Mouse (Mus musculus) embryonic facial prominence, embryonic 15.5 days (tissue): ENCODE results near the gene Soga3. TPM values are rescaled to one million over a fixed set of nuclear protein-coding genes. Genes with fewer than 3 reads are reported as not detected.

ENCODE experiments used
- ATAC-seq: fragments of 200-750 bp; cut with Nextera tagmentation; 2 replicates; pipeline ENCODE4 v1.8.0; 2017; ENCODE audit warnings: low read depth, moderate TSS enrichment; ENCODE audit not compliant: insufficient number of reproducible peaks, low FRiP score, low TSS enrichment
- H3K27ac ChIP-seq: fragments of 300-500 bp; sonication (generic); replicated peaks from 2 replicates; pipeline ENCODE4 v1.5.1; 2015; ENCODE audit warnings: mild to moderate bottlenecking, inconsistent platforms
- H3K27me3 ChIP-seq: fragments of 300-500 bp; sonication (generic); 2 replicates; pipeline ENCODE4 v1.6.1; 2015; ENCODE audit warnings: inconsistent platforms
- H3K36me3 ChIP-seq: fragments of 300-500 bp; sonication (generic); 2 replicates; pipeline ENCODE4 v1.6.1; 2015; ENCODE audit warnings: mild to moderate bottlenecking, inconsistent platforms
- H3K4me1 ChIP-seq: fragments of 300-500 bp; sonication (generic); 2 replicates; pipeline ENCODE4 v1.6.1; 2015; ENCODE audit warnings: inconsistent platforms
- H3K4me2 ChIP-seq: fragments of 300-500 bp; sonication (generic); replicated peaks from 2 replicates; pipeline ENCODE4 v1.6.1; 2015; ENCODE audit warnings: mild to moderate bottlenecking, inconsistent platforms
- H3K4me3 ChIP-seq: fragments of 300-500 bp; sonication (generic); replicated peaks from 2 replicates; pipeline ENCODE4 v1.5.1; 2015; ENCODE audit warnings: mild to moderate bottlenecking, inconsistent platforms
- H3K9ac ChIP-seq: fragments of 300-500 bp; sonication (generic); 2 replicates; pipeline ENCODE4 v1.6.1; 2015; ENCODE audit warnings: inconsistent platforms
- H3K9me3 ChIP-seq: fragments of 300-500 bp; sonication (generic); replicated peaks from 2 replicates; pipeline ENCODE4 v1.6.1; 2016; ENCODE audit warnings: inconsistent platforms
- WGBS: fragments of 180-500 bp; shearing (Covaris S2); methylation state at CpG from one replicate; pipeline ENCODE4 v1.1.7; 2015; 5-methylcytosine and 5-hydroxymethylcytosine counted together
- polyA plus RNA-seq: library from polyadenylated mRNA; unstranded; fragments of >200 nt; fragmentation: Nextera tagmentation; extraction: Ambion mirVana; gene quantifications from 2 replicates; pipeline ENCODE4 v1.2.1, GENCODE M21; 2015

The Soga3 gene
- polyA plus RNA-seq, 1 experiment from 2014 or later = 4.7 TPM

DNA sequence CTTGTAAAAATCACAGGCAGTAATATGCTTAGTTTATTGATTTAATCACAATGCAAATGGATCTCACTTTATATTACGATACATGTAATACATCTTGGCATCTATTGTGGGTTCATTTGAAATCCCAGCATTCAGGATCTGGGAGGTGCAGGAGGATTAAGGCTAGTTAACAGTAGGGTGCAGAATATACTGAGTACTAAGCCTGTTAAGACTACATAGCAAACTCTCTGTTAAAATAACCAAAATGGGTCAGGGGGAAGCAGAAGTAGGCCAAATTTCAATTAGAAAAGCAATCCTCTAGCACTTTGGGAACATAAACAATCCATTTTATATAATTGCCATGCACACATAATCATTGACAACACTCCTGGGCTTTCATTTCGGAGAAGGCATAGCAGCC, 30.1 kb downstream of the Soga3 start:
- no peak for ATAC-seq
- no peak overlapping the region for H3K27ac ChIP-seq
- WGBS = 83% methylated on average over 2 of the region's 2 CpGs
- H3K27me3 ChIP-seq = no peaks in the 10 kb centered on the region
- no peak overlapping the region for H3K4me2 ChIP-seq
- H3K9me3 ChIP-seq = no peaks in the 10 kb centered on the region
- no peak overlapping the region for H3K4me3 ChIP-seq
- no peaks in the 10 kb centered on the region for H3K36me3 ChIP-seq
- no peak overlapping the region for H3K9ac ChIP-seq
- H3K4me1 ChIP-seq = no peaks in the 10 kb centered on the region

DNA sequence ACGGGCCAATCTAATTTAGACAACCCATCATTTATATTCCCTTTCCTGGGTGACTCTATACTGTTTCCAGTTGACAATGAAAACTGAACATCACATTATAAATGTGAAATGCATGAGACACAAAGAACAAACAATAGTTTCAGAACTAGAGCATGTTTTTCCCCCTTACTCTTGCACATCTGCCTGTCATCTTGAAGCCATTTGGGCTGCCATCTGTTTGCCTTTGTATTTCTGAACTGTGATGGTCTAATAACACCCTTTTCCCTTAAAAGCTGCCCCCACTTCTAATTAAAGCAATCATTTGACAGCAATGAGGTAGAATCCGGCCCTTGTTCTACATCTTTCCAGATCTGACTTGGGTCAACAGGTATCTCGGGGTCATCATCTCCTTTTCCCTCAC, 32.0 kb downstream of the Soga3 start:
- Histone ChIP-seq H3K4me1 (no peaks in the 10 kb centered on the region), H3K36me3 (no peaks in the 10 kb centered on the region)
- 45% methylated on average over 3 of the region's 3 CpGs for WGBS

DNA sequence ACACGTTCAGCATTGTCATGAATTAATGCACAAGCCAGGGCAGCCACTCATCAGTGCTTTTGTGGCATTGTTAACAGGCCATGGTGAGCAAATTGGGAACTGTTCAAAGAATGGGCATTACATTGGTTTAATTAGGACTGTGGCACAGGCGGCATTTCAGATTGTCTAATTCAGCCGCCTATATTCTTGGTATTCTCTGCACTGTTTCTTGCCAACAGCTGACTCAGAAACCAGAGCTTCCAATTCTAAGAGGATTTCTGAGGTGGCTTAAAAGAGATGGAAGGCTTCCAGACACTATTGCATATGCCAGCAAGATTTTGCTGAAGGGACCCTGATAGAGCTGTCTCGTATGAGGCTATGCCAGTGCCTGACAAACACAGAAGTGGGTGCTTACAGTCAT, 33.2 kb downstream of the Soga3 start:
- WGBS = 78% methylated on average over 4 of the region's 4 CpGs
- H3K27me3 ChIP-seq = no peaks in the 10 kb centered on the region
- no peaks in the 10 kb centered on the region for H3K4me1 ChIP-seq
- no peaks in the 10 kb centered on the region for H3K36me3 ChIP-seq
- H3K9ac ChIP-seq = no peak overlapping the region
- ATAC-seq = no peak
- H3K27ac ChIP-seq = no peak overlapping the region
- no peak overlapping the region for H3K4me2 ChIP-seq
- no peaks in the 10 kb centered on the region for H3K9me3 ChIP-seq
- H3K4me3 ChIP-seq = no peak overlapping the region

More for the DNA sequence above, 32.0 kb downstream of the Soga3 start:
- Histone ChIP-seq H3K4me3 (no peak overlapping the region), H3K9ac (no peak overlapping the region), H3K27me3 (no peaks in the 10 kb centered on the region), H3K4me2 (no peak overlapping the region), H3K27ac (no peak overlapping the region), H3K9me3 (no peaks in the 10 kb centered on the region)
- no peak for ATAC-seq

DNA sequence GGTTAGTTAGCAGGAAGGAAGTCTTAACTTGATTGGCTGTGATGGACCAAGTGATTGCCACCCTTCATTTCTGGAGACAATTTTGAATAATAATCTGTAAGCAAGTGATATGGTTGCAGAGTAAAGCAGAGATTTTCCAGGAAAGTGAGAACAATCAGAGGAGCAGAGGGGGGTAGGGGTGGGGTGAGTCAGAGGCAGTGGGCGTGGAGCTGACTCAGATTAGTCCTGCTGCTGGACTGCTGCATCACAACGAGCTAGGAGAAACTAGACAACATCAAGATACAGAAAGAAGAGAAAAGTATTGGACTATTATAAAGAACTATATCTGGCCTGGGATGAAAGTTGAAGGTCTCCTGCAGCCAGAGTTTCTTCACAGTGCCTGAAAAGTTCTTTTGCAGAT, 34.4 kb downstream of the Soga3 start:
- H3K27me3 ChIP-seq = no peaks in the 10 kb centered on the region
- H3K36me3 ChIP-seq = no peaks in the 10 kb centered on the region
- no peaks in the 10 kb centered on the region for H3K4me1 ChIP-seq
- H3K9ac ChIP-seq = no peak overlapping the region
- 34% methylated on average over 2 of the region's 2 CpGs for WGBS
- H3K4me2 ChIP-seq = no peak overlapping the region
- no peak for ATAC-seq
- no peaks in the 10 kb centered on the region for H3K9me3 ChIP-seq
- no peak overlapping the region for H3K27ac ChIP-seq
- H3K4me3 ChIP-seq = no peak overlapping the region

DNA sequence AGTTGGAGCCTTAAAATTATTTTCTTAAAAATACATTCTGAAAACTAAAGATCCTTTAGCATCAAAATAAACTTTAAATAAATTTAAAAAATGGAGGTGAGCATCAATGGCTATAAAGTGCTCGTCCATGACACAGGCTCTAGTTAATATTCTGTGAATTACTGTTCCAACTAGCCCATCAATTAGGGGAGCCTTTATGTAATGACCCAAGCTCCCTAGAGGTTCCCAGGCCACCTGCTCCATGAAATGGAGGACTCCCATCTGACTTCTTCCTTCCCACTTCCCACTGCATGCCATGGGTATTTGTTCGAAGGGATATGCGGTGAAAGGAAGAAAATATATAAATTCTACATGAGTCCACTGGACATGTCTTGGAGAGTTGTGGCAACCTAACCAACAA, 36.6 kb downstream of the Soga3 start:
- Histone ChIP-seq H3K27me3 (no peaks in the 10 kb centered on the region), H3K9ac (no peak overlapping the region), H3K36me3 (no peaks in the 10 kb centered on the region), H3K4me1 (no peaks in the 10 kb centered on the region), H3K27ac (no peak overlapping the region), H3K9me3 (no peaks in the 10 kb centered on the region), H3K4me3 (no peak overlapping the region), H3K4me2 (no peak overlapping the region)
- ATAC-seq = no peak
- 90% methylated on average over 3 of the region's 3 CpGs for WGBS

DNA sequence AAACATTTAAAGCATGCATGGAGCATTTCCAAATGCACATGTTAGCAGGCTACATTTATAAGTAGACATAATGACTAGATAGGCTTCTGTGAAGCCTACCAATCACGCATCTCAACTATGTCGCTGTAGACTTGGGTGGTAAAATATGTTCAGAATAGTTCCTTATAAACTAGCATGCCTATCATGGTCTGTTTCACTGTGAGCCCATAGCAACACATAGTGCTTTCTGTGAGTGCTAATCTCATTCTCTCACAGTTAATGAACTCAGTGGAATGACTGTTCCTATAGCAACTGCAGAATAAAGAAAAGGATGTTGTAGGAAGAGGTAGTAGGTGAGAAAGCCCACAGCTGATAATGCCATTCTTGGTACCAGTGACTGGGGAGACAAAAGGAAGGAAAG, 37.4 kb downstream of the Soga3 start:
- no peak overlapping the region for H3K9ac ChIP-seq
- no peak overlapping the region for H3K27ac ChIP-seq
- H3K9me3 ChIP-seq = no peaks in the 10 kb centered on the region
- WGBS = 82% methylated on average over 2 of the region's 2 CpGs
- H3K4me2 ChIP-seq = no peak overlapping the region
- no peaks in the 10 kb centered on the region for H3K36me3 ChIP-seq
- no peak for ATAC-seq
- H3K27me3 ChIP-seq = no peaks in the 10 kb centered on the region
- H3K4me1 ChIP-seq = no peaks in the 10 kb centered on the region
- no peak overlapping the region for H3K4me3 ChIP-seq

DNA sequence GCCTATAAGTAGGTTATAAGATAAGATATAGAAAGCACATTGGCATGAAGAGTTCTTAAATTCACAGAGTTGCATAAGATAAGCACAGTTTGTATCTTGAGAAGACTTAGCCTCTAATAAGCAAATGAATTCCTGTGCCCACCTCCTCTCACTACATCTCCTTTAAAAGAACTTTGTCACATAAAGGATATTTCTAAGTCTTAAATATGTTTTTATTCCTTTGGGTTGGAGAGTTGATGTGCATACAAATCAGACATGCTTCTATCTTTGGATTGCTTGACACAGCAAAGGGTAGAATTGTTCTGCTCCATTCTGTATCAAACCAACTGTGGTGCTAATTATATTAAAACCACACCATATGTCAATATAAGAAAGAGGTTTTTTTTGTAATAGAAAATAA, 50.1 kb downstream of the Soga3 start:
- Histone ChIP-seq H3K4me3 (no peak overlapping the region), H3K4me1 (no peaks in the 10 kb centered on the region), H3K27me3 (no peaks in the 10 kb centered on the region), H3K9me3 (no peaks in the 10 kb centered on the region), H3K9ac (no peak overlapping the region), H3K36me3 (no peaks in the 10 kb centered on the region), H3K27ac (no peak overlapping the region), H3K4me2 (no peak overlapping the region)
- no peak for ATAC-seq

DNA sequence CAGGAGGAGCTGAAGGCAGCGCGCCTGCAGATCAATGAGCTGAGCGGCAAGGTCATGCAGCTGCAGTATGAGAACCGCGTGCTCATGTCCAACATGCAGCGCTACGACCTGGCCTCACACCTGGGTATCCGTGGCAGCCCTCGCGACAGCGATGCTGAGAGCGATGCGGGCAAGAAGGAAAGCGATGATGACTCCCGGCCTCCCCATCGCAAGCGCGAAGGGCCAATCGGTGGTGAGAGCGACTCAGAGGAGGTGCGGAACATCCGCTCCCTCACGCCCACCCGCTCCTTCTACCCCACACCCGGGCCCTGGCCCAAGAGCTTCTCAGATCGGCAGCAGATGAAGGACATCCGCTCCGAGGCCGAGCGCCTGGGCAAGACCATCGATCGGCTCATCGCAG, 53.2 kb downstream of the Soga3 start:
- no peaks in the 10 kb centered on the region for H3K4me1 ChIP-seq
- no peaks in the 10 kb centered on the region for H3K36me3 ChIP-seq
- no peak overlapping the region for H3K4me3 ChIP-seq
- H3K4me2 ChIP-seq = no peak overlapping the region
- no peaks in the 10 kb centered on the region for H3K27me3 ChIP-seq
- H3K9me3 ChIP-seq = no peaks in the 10 kb centered on the region
- ATAC-seq = no peak
- WGBS = 98% methylated on average over 33 of the region's 33 CpGs
- no peak overlapping the region for H3K9ac ChIP-seq
- H3K27ac ChIP-seq = no peak overlapping the region

DNA sequence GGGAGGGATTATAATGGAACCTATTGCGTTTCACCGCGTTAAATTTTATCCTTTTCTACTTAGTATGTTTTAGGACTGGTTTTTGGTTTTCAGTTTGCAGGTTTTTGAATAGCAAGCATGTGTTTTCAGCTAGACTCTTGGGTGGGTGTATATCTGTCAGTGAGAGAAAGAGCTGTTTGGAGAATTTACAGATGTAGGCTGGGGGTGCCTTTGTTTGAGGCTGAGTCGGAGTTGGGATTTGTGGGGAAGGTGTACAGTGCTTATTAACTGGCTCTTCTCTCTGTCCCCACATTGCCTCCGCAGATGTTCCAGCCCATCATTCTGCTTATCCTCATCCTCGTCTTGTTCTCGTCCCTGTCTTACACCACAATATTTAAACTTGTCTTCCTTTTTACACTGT, 55.0 kb downstream of the Soga3 start, which contains the start of gene Gm49353:
Gene Gm49353, plus strand, starts transcription at position 313 of the 400 bp plus-strand sequence.
- no peak within 1 kb of the TSS for H3K4me2 ChIP-seq
- no peak within 1 kb of the TSS for H3K27ac ChIP-seq
- 80% methylated on average over 7 of the region's 7 CpGs for WGBS
- ATAC-seq = no peak
- no peaks in the 10 kb centered on the region for H3K4me1 ChIP-seq
- H3K27me3 ChIP-seq = no peaks in the 10 kb centered on the region
- H3K9ac ChIP-seq = no peak within 1 kb of the TSS
- no peak within 1 kb of the TSS for H3K4me3 ChIP-seq
- no peaks in the 10 kb centered on the region for H3K36me3 ChIP-seq
- no peaks in the 10 kb centered on the region for H3K9me3 ChIP-seq

DNA sequence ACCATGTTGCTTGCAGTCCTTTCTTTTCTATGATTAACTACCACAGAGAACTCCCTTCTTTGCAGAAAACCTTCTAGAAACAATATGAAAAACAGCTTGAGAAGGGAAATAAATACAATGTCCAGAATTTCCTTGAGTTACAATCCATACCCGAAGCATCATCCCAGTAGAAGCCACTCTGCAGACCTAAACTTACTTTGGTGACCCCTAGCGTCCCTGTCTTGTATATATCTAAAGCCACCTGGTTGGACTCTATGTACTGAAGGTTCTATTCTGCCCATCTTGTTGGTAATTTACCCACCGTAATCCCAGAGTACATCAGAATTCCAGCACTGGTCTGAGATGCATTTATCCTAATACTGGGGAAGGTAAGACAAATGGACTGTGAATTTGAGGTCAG, 56.2 kb downstream of the Soga3 start:
- Histone ChIP-seq H3K4me2 (no peak overlapping the region), H3K27ac (no peak overlapping the region), H3K4me1 (no peaks in the 10 kb centered on the region), H3K9ac (no peak overlapping the region), H3K36me3 (no peaks in the 10 kb centered on the region), H3K9me3 (no peaks in the 10 kb centered on the region), H3K27me3 (no peaks in the 10 kb centered on the region), H3K4me3 (no peak overlapping the region)
- WGBS = 76% methylated on average over 3 of the region's 3 CpGs
- no peak for ATAC-seq

DNA sequence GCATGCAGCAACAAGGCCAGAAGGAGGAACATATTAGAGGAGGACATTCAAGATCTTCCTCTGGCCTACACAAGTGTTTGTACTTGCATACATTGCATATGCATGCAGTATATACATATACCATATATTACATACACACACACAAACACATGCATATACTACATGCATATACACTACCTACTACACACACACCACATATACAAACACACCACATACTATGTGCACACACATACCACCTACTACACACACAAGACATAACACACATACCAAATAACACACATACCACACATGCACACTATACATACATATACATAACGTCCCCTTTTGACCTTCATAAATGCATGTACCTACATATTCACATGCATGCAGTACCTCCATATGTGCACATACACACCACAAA, 57.0 kb downstream of the Soga3 start:
- ATAC-seq = no peak
- no peak overlapping the region for H3K4me2 ChIP-seq
- no peaks in the 10 kb centered on the region for H3K36me3 ChIP-seq
- H3K9ac ChIP-seq = no peak overlapping the region
- H3K27me3 ChIP-seq = no peaks in the 10 kb centered on the region
- H3K9me3 ChIP-seq = no peaks in the 10 kb centered on the region
- 91% methylated on average over 1 of the region's 1 CpGs for WGBS
- H3K4me1 ChIP-seq = no peaks in the 10 kb centered on the region
- no peak overlapping the region for H3K4me3 ChIP-seq
- no peak overlapping the region for H3K27ac ChIP-seq

DNA sequence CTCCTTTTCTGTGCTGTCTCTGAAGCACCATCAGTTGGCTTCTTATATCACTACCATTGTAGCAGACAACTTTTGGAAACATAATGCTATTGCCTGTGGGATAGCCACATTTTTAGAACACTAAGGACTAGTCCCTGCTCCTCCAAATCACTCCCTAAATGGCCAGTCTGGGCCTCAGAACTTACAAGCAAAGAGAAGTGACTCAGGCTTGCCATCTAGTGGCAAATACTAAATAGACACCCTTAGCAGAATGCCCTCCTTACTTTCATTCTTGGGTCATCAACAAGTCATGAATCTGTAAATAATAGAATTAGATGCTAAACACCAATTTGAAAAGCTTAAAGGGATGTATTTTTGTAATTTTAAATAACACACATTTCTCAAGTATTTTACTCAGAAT, 63.1 kb downstream of the Soga3 start:
- Histone ChIP-seq H3K36me3 (no peaks in the 10 kb centered on the region), H3K27ac (no peak overlapping the region), H3K9ac (no peak overlapping the region), H3K9me3 (no peaks in the 10 kb centered on the region), H3K4me2 (no peak overlapping the region), H3K27me3 (no peaks in the 10 kb centered on the region), H3K4me3 (no peak overlapping the region), H3K4me1 (peaks cover 4% of the 10 kb centered on the region; the same call in 1 of the 2 replicates)
- ATAC-seq = no peak
